Mouse (Mus musculus) hindbrain, postnatal 0 days (tissue): ENCODE data around the gene Gcg. TPM values are rescaled to one million over a fixed set of nuclear protein-coding genes. Genes with fewer than 3 reads are reported as not detected.

Source experiments
- ATAC-seq: fragments of 200-750 bp; cut with Nextera tagmentation; 2 replicates; pipeline ENCODE4 v1.8.0; 2017; ENCODE audit warnings: mild to moderate bottlenecking, moderate TSS enrichment, moderate library complexity
- DNase-seq: peaks from one replicate; pipeline ENCODE4 v3.0.0-alpha.2; 2015; ENCODE audit warnings: low spot score
- H3K27ac ChIP-seq: fragments of 300-500 bp; sonication (generic); 2 replicates; pipeline ENCODE4 v1.5.1; 2014; ENCODE audit warnings: mild to moderate bottlenecking
- H3K27me3 ChIP-seq: fragments of 300-500 bp; sonication (generic); 2 replicates; pipeline ENCODE4 v1.6.1; 2014; ENCODE audit warnings: low read length, mixed read lengths; ENCODE audit not compliant: insufficient read depth
- H3K36me3 ChIP-seq: fragments of 300-500 bp; sonication (generic); 2 replicates; pipeline ENCODE4 v1.6.1; 2014; ENCODE audit warnings: low read length, mixed read lengths; ENCODE audit not compliant: insufficient read depth
- H3K4me1 ChIP-seq: fragments of 300-500 bp; sonication (generic); 2 replicates; pipeline ENCODE4 v1.6.1; 2014; ENCODE audit warnings: antibody characterized with exemption, low read length, mixed read lengths; ENCODE audit not compliant: insufficient read depth
- H3K4me2 ChIP-seq: fragments of 300-500 bp; sonication (generic); 2 replicates; pipeline ENCODE4 v1.6.1; 2014; ENCODE audit warnings: low read depth, mild to moderate bottlenecking, low read length, moderate library complexity, mixed read lengths
- H3K4me3 ChIP-seq: fragments of 300-500 bp; sonication (generic); 2 replicates; pipeline ENCODE4 v1.5.1; 2014; ENCODE audit warnings: low read length
- H3K9ac ChIP-seq: fragments of 300-500 bp; sonication (generic); replicated peaks from 2 replicates; pipeline ENCODE4 v1.6.1; 2014; ENCODE audit warnings: mild to moderate bottlenecking, low read length, moderate library complexity, mixed read lengths
- H3K9me3 ChIP-seq: fragments of 300-500 bp; sonication (generic); 2 replicates; pipeline ENCODE4 v1.6.1; 2016; ENCODE audit warnings: low read length, mixed read lengths
- CTCF ChIP-seq: IDR thresholded peaks from 2 replicates; pipeline ENCODE4 v1.5.1; 2016; ENCODE audit warnings: antibody characterized with exemption, control low read depth, low read depth
- WGBS: fragments of 180-500 bp; shearing (Covaris S2); extraction: QIAGEN DNeasy Blood & Tissue Kit; methylation state at CpG from one replicate; pipeline ENCODE4 v1.1.7; 2014; 5-methylcytosine and 5-hydroxymethylcytosine counted together
- polyA plus RNA-seq: library from polyadenylated mRNA; unstranded; fragments of >200 nt; fragmentation: Nextera tagmentation; extraction: Ambion mirVana; gene quantifications from 2 replicates; pipeline ENCODE4 v1.2.1, GENCODE M21; 2015
- total RNA-seq: library from RNA; depleted of rRNA; stranded (reverse); fragments of >200 nt; gene quantifications from 2 replicates; pipeline ENCODE4 v1.2.3, GENCODE M21; 2014; rRNA removed

The Gcg gene
- total and polyA plus RNA-seq, 2 experiments from 2014 or later: 0.42 to 1.1 TPM

GRCm38 (mm10) chr2:62449692-62450346 is 33.6 kb downstream of the Gcg start:
- Histone ChIP-seq H3K4me2 (no peak overlapping the region), H3K27me3 (no peaks in the 10 kb centered on the region), H3K9ac (no peak overlapping the region), H3K4me3 (no peak overlapping the region), H3K27ac (no peak overlapping the region), H3K9me3 (no peaks in the 10 kb centered on the region), H3K36me3 (no peaks in the 10 kb centered on the region), H3K4me1 (no peaks in the 10 kb centered on the region)
- WGBS: 83% methylated on average over 5 of the region's 5 CpGs
- ATAC-seq (no peak), DNase-seq (no peak)
- TF ChIP-seq CTCF: no peak

- ATAC-seq (peak; percentile 43; the same call in 1 of the 2 replicates), DNase-seq (no peak)
- Histone ChIP-seq H3K4me3 (no peak overlapping the region), H3K27ac (no peak overlapping the region), H3K4me1 (no peaks in the 10 kb centered on the region), H3K27me3 (no peaks in the 10 kb centered on the region), H3K9me3 (no peaks in the 10 kb centered on the region), H3K9ac (no peak overlapping the region), H3K4me2 (no peak overlapping the region), H3K36me3 (no peaks in the 10 kb centered on the region)
- TF ChIP-seq CTCF: no peak
- 67% methylated on average over 13 of the region's 13 CpGs for WGBS
These were observed 42.5 kb downstream of the Gcg start for GRCm38 (mm10) chr2:62440802-62441544.

DNA sequence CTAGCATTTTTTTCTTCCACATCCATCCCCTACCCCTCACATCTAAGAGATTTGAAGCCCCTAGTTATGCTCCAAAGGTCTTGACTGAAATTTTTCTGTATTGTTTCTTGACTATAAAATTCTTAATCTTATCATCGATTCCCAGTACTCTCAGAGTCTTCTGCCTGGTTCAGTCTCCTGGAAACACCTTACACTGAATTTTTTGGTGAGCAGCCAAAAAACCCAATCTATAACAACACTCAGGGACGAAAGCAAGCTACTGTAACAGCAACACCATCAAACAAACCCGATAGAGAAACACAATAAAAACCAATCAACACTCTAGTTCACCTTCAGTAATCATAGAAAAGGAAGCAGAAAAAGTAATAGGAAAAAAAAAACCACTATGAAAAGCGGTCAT is 43.4 kb downstream of the Gcg start:
- no peak for TF ChIP-seq CTCF
- Histone ChIP-seq H3K27ac (no peak overlapping the region), H3K4me1 (no peaks in the 10 kb centered on the region), H3K9me3 (no peaks in the 10 kb centered on the region), H3K27me3 (no peaks in the 10 kb centered on the region), H3K4me3 (no peak overlapping the region), H3K36me3 (no peaks in the 10 kb centered on the region), H3K4me2 (no peak overlapping the region), H3K9ac (no peak overlapping the region)
- WGBS: 77% methylated on average over 4 of the region's 4 CpGs
- no peak for ATAC-seq
- no peak for DNase-seq

DNA sequence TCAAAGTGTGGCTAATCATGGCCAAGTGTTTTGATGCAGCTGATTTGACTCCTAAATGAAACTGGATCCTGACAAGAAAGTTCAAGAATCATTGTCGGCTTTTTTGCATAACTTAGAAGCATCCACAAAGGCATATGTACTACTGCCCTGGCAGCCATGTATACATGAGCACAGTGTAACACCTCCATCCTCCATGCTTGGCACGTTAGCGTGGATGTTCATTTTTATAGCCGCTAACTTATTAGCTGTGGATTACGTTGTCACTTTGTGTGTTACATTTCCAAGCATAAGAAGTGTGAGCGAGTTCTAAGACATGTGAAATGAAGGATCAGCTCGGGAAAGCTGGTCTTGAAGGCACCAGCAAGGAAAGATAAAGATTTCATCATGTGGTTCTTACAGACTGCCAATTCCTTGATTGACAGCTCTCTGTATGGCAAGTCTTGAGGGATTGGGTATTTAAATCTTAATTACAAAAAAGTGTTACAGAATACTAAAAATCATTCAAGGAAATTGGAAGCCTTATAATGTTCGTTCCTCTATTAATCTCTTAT is 52.1 kb downstream of the Gcg start:
- H3K9ac ChIP-seq: no peak overlapping the region
- no peaks in the 10 kb centered on the region for H3K36me3 ChIP-seq
- no peaks in the 10 kb centered on the region for H3K27me3 ChIP-seq
- TF ChIP-seq CTCF: no peak
- DNase-seq: no peak
- H3K4me2 ChIP-seq: no peak overlapping the region
- no peak overlapping the region for H3K4me3 ChIP-seq
- WGBS: 86% methylated on average over 8 of the region's 8 CpGs
- no peaks in the 10 kb centered on the region for H3K9me3 ChIP-seq
- H3K27ac ChIP-seq: no peak overlapping the region
- no peaks in the 10 kb centered on the region for H3K4me1 ChIP-seq
- no peak for ATAC-seq

DNA sequence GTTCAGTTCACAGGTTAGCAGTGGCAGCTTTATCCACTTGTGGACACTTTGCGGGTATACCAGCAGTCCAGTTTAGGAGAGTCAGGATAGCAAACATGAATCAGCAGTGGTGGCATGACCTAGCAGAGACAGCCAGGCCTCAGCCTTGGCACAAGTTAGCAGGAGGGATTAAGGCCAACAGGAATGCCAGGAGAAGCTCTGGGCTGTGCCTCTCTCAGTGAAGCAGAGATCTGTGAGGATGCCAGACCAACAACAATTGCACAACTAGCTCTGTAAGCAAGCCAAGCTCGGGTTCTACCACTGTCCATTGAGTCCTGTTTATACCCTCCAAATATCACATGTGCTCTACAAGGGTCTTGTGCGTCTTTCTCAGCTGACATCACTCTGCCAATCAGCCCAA is 57.5 kb downstream of the Gcg start:
- ATAC-seq (no peak), DNase-seq (no peak)
- no peak for TF ChIP-seq CTCF
- Histone ChIP-seq H3K9me3 (no peaks in the 10 kb centered on the region), H3K9ac (no peak overlapping the region), H3K27ac (no peak overlapping the region), H3K36me3 (no peaks in the 10 kb centered on the region), H3K4me1 (no peaks in the 10 kb centered on the region), H3K4me3 (no peak overlapping the region), H3K4me2 (no peak overlapping the region), H3K27me3 (no peaks in the 10 kb centered on the region)
- WGBS: 91% methylated on average over 3 of the region's 3 CpGs

Other genes starting within 250 kb of the Gcg start
- gene Dpp4, start 71.4 kb downstream of the Gcg start, total RNA-seq: 2.2 and 5.0 TPM in 2 replicates
- 2.3 and 3.2 TPM in 2 replicates for gene Dpp4, start 71.4 kb downstream of the Gcg start, polyA plus RNA-seq
- gene Fap, start 90.4 kb upstream of the Gcg start, total RNA-seq: 0.31 and 2.1 TPM in 2 replicates
- gene Fap, start 90.4 kb upstream of the Gcg start, polyA plus RNA-seq: 0.82 and 0.99 TPM in 2 replicates
- 1.5 and 2.0 TPM in 2 replicates for gene Ifih1, start 162.6 kb upstream of the Gcg start, total RNA-seq
- gene Ifih1, start 162.6 kb upstream of the Gcg start, polyA plus RNA-seq: 2.1 and 3.5 TPM in 2 replicates
- gene Gca, start 180.6 kb upstream of the Gcg start, total RNA-seq: 2.4 and 2.7 TPM in 2 replicates
- 4.1 and 4.3 TPM in 2 replicates for gene Gca, start 180.6 kb upstream of the Gcg start, polyA plus RNA-seq